Mouse (Mus musculus): ENCODE data around the gene Dnajc28. TPM values are rescaled to one million over a fixed set of nuclear protein-coding genes. Genes with fewer than 3 reads are reported as not detected.

The Dnajc28 gene
- polyA plus RNA-seq, 1 experiment, result 0.39 TPM

- DNase-seq (ENCODE audit: low read depth in 1 of 2, low spot score in 2 of 2), result no peak
- no peak overlapping the region for H3K4me3 ChIP-seq (ENCODE audit: extremely low read depth, insufficient read depth, insufficient read length)
- H3K36me3 ChIP-seq (ENCODE audit: control insufficient read depth, insufficient read depth, low read length), result peaks cover 24% of the 10 kb centered on the region
These were observed 30.9 kb downstream of the Dnajc28 start for GRCm38 (mm10) chr16:91587730-91588453.

GRCm38 (mm10) chr16:91586244-91586643, 32.6 kb downstream of the Dnajc28 start:
- no peak for DNase-seq (ENCODE audit: low read depth in 1 of 2, low spot score in 2 of 2)
- Histone ChIP-seq H3K4me3 (ENCODE audit: extremely low read depth, insufficient read depth, insufficient read length) (no peak overlapping the region), H3K4me1 (ENCODE audit: control insufficient read depth, insufficient read depth, insufficient read length) (peaks cover 2% of the 10 kb centered on the region; the same call in 1 of the 2 replicates), H3K36me3 (ENCODE audit: control insufficient read depth, insufficient read depth, low read length) (peaks cover 24% of the 10 kb centered on the region), H3K27me3 (ENCODE audit: control insufficient read depth, insufficient read depth, low read length) (no peaks in the 10 kb centered on the region), H3K27ac (ENCODE audit: insufficient read depth, low read length) (no peak overlapping the region)
- TF ChIP-seq CTCF (IDR thresholded peaks at IDR 0.05; ENCODE audit: extremely low read depth, insufficient read depth, insufficient read length, insufficient replicate concordance), result no peak
- no peak for TF ChIP-seq POLR2A (IDR thresholded peaks at IDR 0.05; ENCODE audit: low read depth, low read length)
- 93% methylated on average over 6 of the region's 6 CpGs for WGBS

More at GRCm38 (mm10) chr16:91587730-91588453, 30.9 kb downstream of the Dnajc28 start:
- TF ChIP-seq CTCF (IDR thresholded peaks at IDR 0.05; ENCODE audit: extremely low read depth, insufficient read depth, insufficient read length, insufficient replicate concordance), result no peak
- no peak for TF ChIP-seq POLR2A (IDR thresholded peaks at IDR 0.05; ENCODE audit: low read depth, low read length)
- Histone ChIP-seq H3K27me3 (ENCODE audit: control insufficient read depth, insufficient read depth, low read length) (no peaks in the 10 kb centered on the region), H3K4me1 (ENCODE audit: control insufficient read depth, insufficient read depth, insufficient read length) (peaks cover 5% of the 10 kb centered on the region; the same call in 1 of the 2 replicates), H3K27ac (ENCODE audit: insufficient read depth, low read length) (no peak overlapping the region)
- 42% methylated on average over 6 of the region's 6 CpGs for WGBS

- H3K27me3 ChIP-seq (ENCODE audit: control insufficient read depth, insufficient read depth, low read length), result no peaks in the 10 kb centered on the region
- no peak overlapping the region for H3K4me3 ChIP-seq (ENCODE audit: extremely low read depth, insufficient read depth, insufficient read length)
- DNase-seq (ENCODE audit: low read depth in 1 of 2, low spot score in 2 of 2), result no peak
- TF ChIP-seq POLR2A (IDR thresholded peaks at IDR 0.05; ENCODE audit: low read depth, low read length) (no peak), CTCF (IDR thresholded peaks at IDR 0.05; ENCODE audit: extremely low read depth, insufficient read depth, insufficient read length, insufficient replicate concordance) (no peak)
- H3K36me3 ChIP-seq (ENCODE audit: control insufficient read depth, insufficient read depth, low read length), result peaks cover 28% of the 10 kb centered on the region
- WGBS, result 92% methylated on average over 5 of the region's 5 CpGs
- no peak overlapping the region for H3K27ac ChIP-seq (ENCODE audit: insufficient read depth, low read length)
- H3K4me1 ChIP-seq (ENCODE audit: control insufficient read depth, insufficient read depth, insufficient read length), result peaks cover 2% of the 10 kb centered on the region; the same call in 1 of the 2 replicates
These were observed 33.2 kb downstream of the Dnajc28 start for GRCm38 (mm10) chr16:91585617-91586016.

- Histone ChIP-seq H3K4me3 (ENCODE audit: extremely low read depth, insufficient read depth, insufficient read length) (no peak overlapping the region), H3K27ac (ENCODE audit: insufficient read depth, low read length) (no peak overlapping the region), H3K27me3 (ENCODE audit: control insufficient read depth, insufficient read depth, low read length) (no peaks in the 10 kb centered on the region), H3K4me1 (ENCODE audit: control insufficient read depth, insufficient read depth, insufficient read length) (no peaks in the 10 kb centered on the region), H3K36me3 (ENCODE audit: control insufficient read depth, insufficient read depth, low read length) (peaks cover 44% of the 10 kb centered on the region)
- 71% methylated on average over 2 of the region's 2 CpGs for whole genome bisulfite sequencing
- TF ChIP-seq POLR2A (IDR thresholded peaks at IDR 0.05; ENCODE audit: low read depth, low read length) (no peak), CTCF (IDR thresholded peaks at IDR 0.05; ENCODE audit: extremely low read depth, insufficient read depth, insufficient read length, insufficient replicate concordance) (no peak)
- peak in 1 of 2 experiments; percentile 54 for DNase-seq (ENCODE audit: low read depth in 1 of 2, low spot score in 2 of 2)
These were observed 36.5 kb downstream of the Dnajc28 start for GRCm38 (mm10) chr16:91582307-91582706.

GRCm38 (mm10) chr16:91578980-91579720, 39.7 kb downstream of the Dnajc28 start:
- Histone ChIP-seq H3K4me3 (ENCODE audit: extremely low read depth, insufficient read depth, insufficient read length) (no peak overlapping the region), H3K36me3 (ENCODE audit: control insufficient read depth, insufficient read depth, low read length) (peaks cover 48% of the 10 kb centered on the region), H3K27me3 (ENCODE audit: control insufficient read depth, insufficient read depth, low read length) (no peaks in the 10 kb centered on the region), H3K4me1 (ENCODE audit: control insufficient read depth, insufficient read depth, insufficient read length) (no peaks in the 10 kb centered on the region), H3K27ac (ENCODE audit: insufficient read depth, low read length) (no peak overlapping the region)
- DNase-seq (ENCODE audit: low read depth in 1 of 2, low spot score in 2 of 2), result no peak
- TF ChIP-seq POLR2A (IDR thresholded peaks at IDR 0.05; ENCODE audit: low read depth, low read length) (no peak), CTCF (IDR thresholded peaks at IDR 0.05; ENCODE audit: extremely low read depth, insufficient read depth, insufficient read length, insufficient replicate concordance) (no peak)
- 90% methylated on average over 14 of the region's 14 CpGs for WGBS

GRCm38 (mm10) chr16:91575151-91575550, 43.7 kb downstream of the Dnajc28 start:
- Histone ChIP-seq H3K27ac (ENCODE audit: insufficient read depth, low read length) (no peak overlapping the region), H3K27me3 (ENCODE audit: control insufficient read depth, insufficient read depth, low read length) (no peaks in the 10 kb centered on the region), H3K4me1 (ENCODE audit: control insufficient read depth, insufficient read depth, insufficient read length) (no peaks in the 10 kb centered on the region), H3K4me3 (ENCODE audit: extremely low read depth, insufficient read depth, insufficient read length) (no peak overlapping the region), H3K36me3 (ENCODE audit: control insufficient read depth, insufficient read depth, low read length) (peaks cover 38% of the 10 kb centered on the region)
- no peak for DNase-seq (ENCODE audit: low read depth in 1 of 2, low spot score in 2 of 2)
- WGBS, result 94% methylated on average over 13 of the region's 13 CpGs
- no peak for TF ChIP-seq CTCF (IDR thresholded peaks at IDR 0.05; ENCODE audit: extremely low read depth, insufficient read depth, insufficient read length, insufficient replicate concordance)
- no peak for TF ChIP-seq POLR2A (IDR thresholded peaks at IDR 0.05; ENCODE audit: low read depth, low read length)

Data from spleen, adult 2 months (tissue).